Mouse (Mus musculus) olfactory bulb, adult 2 months (tissue): ENCODE results near the gene Rhox2c. TPM values are rescaled to one million over a fixed set of nuclear protein-coding genes. Genes with fewer than 3 reads are reported as not detected.
"Not testable (repeated sequence)": the region's sequence is repeated elsewhere in the genome, so short reads cannot be mapped to it uniquely, and the experiment has no call there.

Experiments
- H3K27ac ChIP-seq: fragments of 200-500 bp; 2 replicates; pipeline ENCODE4 v1.5.1; 2012; ENCODE audit warnings: low read depth, low read length; ENCODE audit not compliant: insufficient read depth
- H3K4me1 ChIP-seq: fragments of 200-500 bp; 2 replicates; pipeline ENCODE4 v1.6.1; 2012; ENCODE audit warnings: low read length; ENCODE audit not compliant: control insufficient read depth, insufficient read depth
- H3K4me3 ChIP-seq: fragments of 200-500 bp; 2 replicates; pipeline ENCODE4 v1.5.1; 2012; ENCODE audit warnings: mild to moderate bottlenecking, low read depth, low read length, moderate library complexity; ENCODE audit not compliant: insufficient read depth
- WGBS: fragments of 180-500 bp; shearing (Covaris S2); methylation state at CpG from one replicate; pipeline ENCODE4 v1.1.7; 2018; 5-methylcytosine and 5-hydroxymethylcytosine counted together
- polyA plus RNA-seq: library from polyadenylated mRNA; stranded (reverse); fragments of >200 nt; gene quantifications from 2 replicates; pipeline ENCODE4 v1.2.4, GENCODE M21; 2012; ENCODE audit warnings: low replicate concordance; ENCODE audit not compliant: missing spikeins, insufficient read depth, insufficient read length

Gene Rhox2c
- not detected in 2 replicates for polyA plus RNA-seq

DNA sequence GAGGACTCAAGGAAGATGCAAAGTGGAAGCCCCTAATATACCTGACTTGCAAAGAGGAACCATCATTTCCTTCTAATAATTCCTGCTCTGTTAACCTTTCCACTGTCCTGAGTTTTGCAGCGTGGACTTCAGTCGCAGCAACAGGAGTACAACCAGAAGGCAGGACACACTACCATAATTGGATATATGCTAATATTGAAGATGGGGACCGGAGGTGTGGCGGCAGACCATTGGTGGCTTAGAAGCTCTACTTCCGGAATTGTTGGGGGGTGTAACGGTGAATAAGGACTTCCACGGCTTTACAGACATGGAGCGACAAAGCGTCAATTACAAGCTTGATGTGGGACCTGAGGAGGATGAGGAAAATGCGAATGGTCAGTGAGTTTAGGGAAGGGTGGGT lies at the start of gene Rhox2c:
TSS of gene Rhox2c (plus strand) at position 301 of the 400 bp plus-strand sequence.
- not testable (repeated sequence) for H3K4me1 ChIP-seq, H3K27ac ChIP-seq, H3K4me3 ChIP-seq
- 94% methylated on average over 9 of the region's 10 CpGs for WGBS

DNA sequence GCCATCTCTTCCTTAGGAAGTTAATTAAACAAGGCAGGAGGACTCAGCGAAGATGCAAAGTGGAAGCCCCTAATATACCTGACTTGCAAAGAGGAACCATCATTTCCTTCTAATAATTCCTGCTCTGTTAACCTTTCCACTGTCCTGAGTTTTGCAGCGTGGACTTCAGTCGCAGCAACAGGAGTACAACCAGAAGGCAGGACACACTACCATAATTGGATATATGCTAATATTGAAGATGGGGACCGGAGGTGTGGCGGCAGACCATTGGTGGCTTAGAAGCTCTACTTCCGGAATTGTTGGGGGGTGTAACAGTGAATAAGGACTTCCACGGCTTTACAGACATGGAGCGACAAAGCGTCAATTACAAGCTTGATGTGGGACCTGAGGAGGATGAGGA lies 41.7 kb upstream of the Rhox2c start, which contains the start of gene Rhox2b:
TSS of gene Rhox2b (plus strand) at position 301 of the 400 bp plus-strand sequence.
- H3K27ac ChIP-seq, H3K4me1 ChIP-seq, H3K4me3 ChIP-seq: not testable (repeated sequence)
- WGBS = no CpG with 5 or more reads among the region's 9 CpGs

DNA sequence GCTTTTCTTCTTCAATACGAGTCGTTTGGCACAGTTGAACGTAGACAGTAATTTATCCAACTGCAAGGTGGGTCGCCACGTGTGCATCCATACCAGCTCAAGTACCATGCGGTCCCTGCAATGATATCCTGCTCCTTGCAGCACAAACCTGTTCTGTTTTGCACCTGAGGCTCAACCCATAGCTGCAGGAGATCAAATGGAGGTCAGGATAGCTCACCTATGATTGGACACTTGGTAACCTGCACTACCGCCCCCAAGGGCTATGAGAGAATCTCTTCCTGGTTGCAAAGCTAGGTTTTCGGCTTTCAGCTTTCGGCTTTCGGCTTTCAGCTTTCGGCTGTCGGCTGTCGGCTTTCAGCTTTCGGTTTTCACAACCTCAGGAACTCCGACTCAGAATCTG lies 21.3 kb upstream of the Rhox2c start, which contains the start of gene Rhox4b:
TSS of gene Rhox4b (plus strand) at position 301 of the 400 bp plus-strand sequence.
- not testable (repeated sequence) for H3K4me3 ChIP-seq, H3K27ac ChIP-seq, H3K4me1 ChIP-seq
- 84% methylated on average over 14 of the region's 15 CpGs for WGBS

DNA sequence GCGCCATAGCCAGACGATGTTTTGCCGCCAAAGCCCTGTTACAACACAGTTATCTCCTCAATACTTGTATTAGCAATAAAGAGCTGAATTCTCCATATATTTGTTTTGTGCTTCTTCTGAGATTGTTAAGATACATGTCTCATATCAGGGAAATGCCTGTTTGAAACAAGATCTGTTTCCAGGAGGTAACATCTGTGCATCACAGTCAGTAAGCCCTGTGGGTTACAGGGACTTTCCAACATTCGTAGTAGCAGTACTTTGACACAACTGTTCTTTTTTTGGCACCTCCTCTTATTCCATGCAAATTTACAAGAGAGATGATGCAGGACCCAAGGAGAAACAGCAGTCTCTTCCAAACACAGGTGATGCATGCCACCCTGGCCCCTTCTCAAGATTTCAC lies 4.8 kb downstream of the Rhox2c start, which contains the start of gene Rhox3c:
TSS of gene Rhox3c (plus strand) at position 301 of the 400 bp plus-strand sequence.
- WGBS = 87% methylated on average over 3 of the region's 4 CpGs
- H3K4me1 ChIP-seq, H3K4me3 ChIP-seq: not testable (repeated sequence)

DNA sequence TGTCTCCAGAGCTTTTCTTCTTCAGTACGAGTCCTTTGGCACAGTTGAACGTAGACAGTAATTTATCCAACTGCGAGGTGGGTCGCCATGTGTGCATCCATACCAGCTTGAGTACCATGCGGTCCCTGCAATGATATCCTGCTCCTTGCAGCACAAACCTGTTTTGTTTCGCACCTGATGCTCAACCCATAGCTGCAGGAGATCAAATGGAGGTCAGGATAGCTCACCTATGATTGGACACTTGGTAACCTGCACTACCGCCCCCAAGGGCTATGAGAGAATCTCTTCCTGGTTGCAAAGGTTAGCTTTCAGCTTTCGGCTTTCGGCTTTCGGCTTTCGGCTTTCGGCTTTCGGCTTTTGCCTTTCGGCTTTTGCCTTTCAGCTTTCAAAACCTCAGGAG lies 26.6 kb downstream of the Rhox2c start, which contains the start of gene Rhox4c:
TSS of gene Rhox4c (plus strand) at position 301 of the 400 bp plus-strand sequence.
- H3K4me3 ChIP-seq, H3K27ac ChIP-seq, H3K4me1 ChIP-seq: not testable (repeated sequence)
- 93% methylated on average over 14 of the region's 14 CpGs for WGBS

More for the DNA sequence above, 4.8 kb downstream of the Rhox2c start, which contains the start of gene Rhox3c:
- H3K27ac ChIP-seq = not testable (repeated sequence)

DNA sequence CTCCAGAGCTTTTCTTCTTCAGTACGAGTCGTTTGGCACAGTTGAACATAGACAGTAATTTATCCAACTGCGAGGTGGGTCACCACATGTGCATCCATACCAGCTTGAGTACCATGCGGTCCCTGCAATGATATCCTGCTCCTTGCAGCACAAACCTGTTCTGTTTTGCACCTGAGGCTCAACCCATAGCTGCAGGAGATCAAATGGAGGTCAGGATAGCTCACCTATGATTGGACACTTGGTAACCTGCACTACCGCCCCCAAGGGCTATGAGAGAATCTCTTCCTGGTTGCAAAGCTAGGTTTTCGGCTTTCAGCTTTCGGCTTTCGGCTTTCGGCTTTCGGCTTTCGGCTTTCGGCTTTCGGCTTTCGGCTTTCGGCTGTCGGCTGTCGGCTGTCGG lies 60.6 kb downstream of the Rhox2c start, which contains the start of gene Rhox4d:
TSS of gene Rhox4d (plus strand) at position 301 of the 400 bp plus-strand sequence.
- 90% methylated on average over 16 of the region's 18 CpGs for WGBS
- not testable (repeated sequence) for H3K4me1 ChIP-seq, H3K4me3 ChIP-seq, H3K27ac ChIP-seq

Other genes starting within 250 kb of the Rhox2c start
- not detected in 2 replicates for gene Gm9, start 242.6 kb upstream of the Rhox2c start, polyA plus RNA-seq
- not detected in 2 replicates for gene Rhox1, start 231.4 kb upstream of the Rhox2c start, polyA plus RNA-seq
- not detected in 2 replicates for gene Rhox2a, start 208.7 kb upstream of the Rhox2c start, polyA plus RNA-seq
- gene Rhox3a, start 203.8 kb upstream of the Rhox2c start, polyA plus RNA-seq = not detected in 2 replicates
- gene Rhox4a, start 188.3 kb upstream of the Rhox2c start, polyA plus RNA-seq = not detected in 2 replicates
- gene Rhox3a2, start 73.7 kb upstream of the Rhox2c start, polyA plus RNA-seq = not detected in 2 replicates
- gene Rhox4a2, start 62.8 kb upstream of the Rhox2c start, polyA plus RNA-seq = not detected in 2 replicates
- not detected in 2 replicates for gene Rhox2b, start 41.6 kb upstream of the Rhox2c start, polyA plus RNA-seq
- gene Rhox4b, start 21.2 kb upstream of the Rhox2c start, polyA plus RNA-seq = not detected in 2 replicates
- not detected in 2 replicates for gene Rhox3c, start 4.9 kb downstream of the Rhox2c start, polyA plus RNA-seq
- not detected in 2 replicates for gene Rhox4c, start 26.7 kb downstream of the Rhox2c start, polyA plus RNA-seq
- not detected in 2 replicates for gene Rhox2d, start 39.7 kb downstream of the Rhox2c start, polyA plus RNA-seq
- gene Rhox4d, start 60.7 kb downstream of the Rhox2c start, polyA plus RNA-seq = not detected in 2 replicates
- gene Rhox2e, start 76.8 kb downstream of the Rhox2c start, polyA plus RNA-seq = not detected in 2 replicates
- not detected in 2 replicates for gene Rhox3e, start 88.3 kb downstream of the Rhox2c start, polyA plus RNA-seq
- gene Rhox4e, start 103.7 kb downstream of the Rhox2c start, polyA plus RNA-seq = not detected in 2 replicates
- not detected in 2 replicates for gene Rhox2f, start 117.7 kb downstream of the Rhox2c start, polyA plus RNA-seq
- not detected in 2 replicates for gene Rhox3f, start 127.3 kb downstream of the Rhox2c start, polyA plus RNA-seq
- not detected in 2 replicates for gene Rhox4f, start 154.0 kb downstream of the Rhox2c start, polyA plus RNA-seq
- not detected in 2 replicates for gene Rhox3g, start 174.9 kb downstream of the Rhox2c start, polyA plus RNA-seq
- gene Rhox2g, start 189.8 kb downstream of the Rhox2c start, polyA plus RNA-seq = not detected in 2 replicates
- gene Rhox4g, start 197.6 kb downstream of the Rhox2c start, polyA plus RNA-seq = not detected in 2 replicates
- not detected in 2 replicates for gene Rhox3h, start 215.1 kb downstream of the Rhox2c start, polyA plus RNA-seq
- gene Rhox2h, start 219.6 kb downstream of the Rhox2c start, polyA plus RNA-seq = not detected in 2 replicates